Mouse (Mus musculus) thymus, adult 18-20 months (tissue): Measurements from ENCODE around the gene Pdha1.
A peak's percentile ranks its signal among the peaks of the same experiment; 100 is the strongest.

Experiments used
- DNase-seq, 2 experiments: peaks; one replicate each; pipeline ENCODE4 v3.0.0; 2022; ENCODE audit warnings: mixed read lengths in 2 of 2

Gene Pdha1

DNA sequence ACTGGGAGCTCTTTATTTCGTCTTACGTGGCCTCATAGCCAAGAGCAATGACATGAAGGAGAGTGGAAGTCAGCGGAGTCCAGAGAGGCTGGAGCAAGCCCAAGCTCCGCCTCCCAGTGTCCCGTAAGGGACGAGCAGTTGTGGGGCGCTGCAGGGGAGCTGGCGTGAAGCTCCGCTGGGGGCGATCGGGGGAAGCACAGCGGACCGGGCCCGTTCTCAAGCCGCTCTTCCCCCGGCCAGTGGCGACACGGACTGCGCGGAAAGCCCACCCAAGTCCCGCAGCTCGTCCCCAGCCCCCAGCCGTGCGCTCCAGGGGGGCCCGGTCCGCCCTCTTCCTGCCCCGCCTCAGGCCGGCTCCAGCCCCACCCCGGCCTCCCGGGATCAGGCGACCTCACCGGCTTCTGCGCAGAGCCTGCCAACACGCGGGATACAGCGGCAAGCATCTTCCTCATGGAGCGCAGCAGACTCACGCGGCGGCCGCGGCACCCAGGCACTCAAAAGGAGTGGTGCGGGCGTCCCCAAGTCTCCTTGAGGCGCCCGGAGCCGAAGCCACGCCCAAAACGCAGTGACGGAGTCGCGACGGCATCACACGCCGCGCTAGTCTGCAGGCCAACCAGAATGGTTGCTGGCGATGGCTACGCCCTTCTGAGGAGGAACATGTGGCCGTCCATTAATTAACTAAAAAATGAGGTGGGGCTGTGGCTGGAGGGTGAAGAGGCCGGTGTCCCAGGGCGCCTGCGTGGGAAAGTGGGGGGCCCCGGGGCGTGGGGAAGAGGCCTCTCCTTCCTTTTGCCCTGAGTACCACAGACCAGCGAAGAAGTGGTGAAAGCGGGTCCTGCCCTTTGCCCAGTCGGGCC is at the start of gene Pdha1:
TSS of gene Pdha1 (minus strand) at position 553 of the 857 bp plus-strand sequence.
- DNase-seq: peak; percentile 71 to 79

DNA sequence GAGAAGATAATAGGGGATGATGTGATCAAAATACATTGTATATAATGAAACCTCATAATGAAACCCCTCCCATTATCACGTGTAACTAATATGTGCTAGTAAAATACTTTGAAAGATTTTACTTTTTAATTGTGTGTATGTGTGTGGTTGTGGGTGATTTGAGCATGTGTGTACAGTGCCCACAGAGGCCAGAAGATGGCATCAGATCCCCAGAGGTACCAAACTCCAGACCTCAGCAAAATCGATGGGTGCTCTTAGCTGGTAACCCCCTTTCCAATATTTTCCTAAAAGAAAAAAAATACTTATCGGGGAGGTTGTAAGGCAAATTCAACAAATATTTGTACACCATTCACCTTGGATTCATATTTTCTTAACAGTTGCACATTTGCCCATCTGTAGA is 40.8 kb upstream of the Pdha1 start:
- DNase-seq: no peak

DNA sequence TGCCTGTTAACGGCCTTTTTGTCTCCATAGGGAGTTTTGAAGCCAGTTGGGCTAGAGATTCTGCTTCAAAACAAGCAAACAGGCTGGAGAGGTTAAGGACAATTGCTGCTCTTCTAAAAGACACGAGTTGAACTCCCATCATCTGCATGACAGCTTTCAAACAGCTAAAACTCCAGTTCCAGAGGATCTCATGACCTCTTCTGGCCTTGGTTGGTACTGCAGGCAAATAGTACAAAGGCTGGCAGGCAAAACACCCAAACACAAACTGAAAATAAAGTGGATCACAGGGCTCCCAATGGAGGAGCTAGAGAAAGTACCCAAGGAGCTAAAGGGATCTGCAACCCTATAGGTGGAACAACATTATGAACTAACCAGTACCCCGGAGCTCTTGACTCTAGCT is 31.9 kb upstream of the Pdha1 start:
- peak; percentile 1 to 7 for DNase-seq

DNA sequence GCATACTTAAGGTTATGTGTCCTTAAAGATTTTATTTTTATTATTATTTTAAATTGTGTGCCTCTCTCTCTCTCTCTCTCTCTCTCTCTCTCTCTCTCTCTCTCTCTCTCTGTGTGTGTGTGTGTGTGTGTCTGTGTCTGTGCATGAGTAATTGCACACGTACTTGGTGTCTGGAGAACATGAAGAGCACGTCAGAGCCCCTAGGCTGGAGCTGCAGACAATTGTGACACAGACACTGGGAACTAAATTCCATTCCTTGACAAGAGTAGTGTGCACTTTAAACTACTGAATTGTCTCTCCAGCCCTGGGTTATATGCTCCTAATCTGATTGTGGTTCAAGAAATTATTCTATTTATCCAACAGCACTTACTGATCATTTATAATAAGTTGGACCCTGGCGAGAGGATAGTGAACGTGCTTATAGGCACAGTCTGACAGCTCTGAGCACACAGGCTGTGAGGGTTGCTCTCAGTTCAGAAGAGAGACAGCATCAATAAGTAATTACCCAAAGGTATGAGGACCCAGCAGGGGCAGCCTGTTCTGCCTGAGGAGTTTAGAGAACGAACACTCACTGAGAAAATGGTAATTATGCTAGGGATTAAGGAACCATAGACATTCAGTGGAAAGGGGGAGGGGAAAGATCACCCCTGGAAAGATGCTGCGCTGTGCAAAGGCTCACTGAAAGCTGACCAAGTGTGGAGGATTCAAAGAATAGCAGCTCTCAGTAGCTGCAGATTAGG is 28.2 kb upstream of the Pdha1 start:
- DNase-seq: no peak

DNA sequence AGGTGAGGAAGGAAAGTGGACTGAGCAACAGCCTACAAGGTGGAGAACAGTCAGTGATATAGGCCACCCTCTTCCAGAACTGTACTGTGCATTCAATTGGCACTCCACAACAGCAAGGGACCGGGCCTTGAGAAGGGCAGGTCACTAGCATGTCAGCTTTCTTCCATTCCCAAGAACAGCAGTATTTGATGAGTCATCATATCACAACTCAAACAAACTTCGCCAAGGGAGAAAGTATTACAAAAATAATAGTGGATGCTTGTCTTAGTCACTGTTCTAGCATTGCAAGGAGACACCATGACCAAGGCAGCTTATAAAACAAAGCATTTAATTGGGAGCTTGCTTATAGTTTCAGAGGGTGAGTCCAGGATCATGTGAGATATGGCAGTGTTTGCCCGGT is 26.0 kb upstream of the Pdha1 start:
- no peak for DNase-seq

DNA sequence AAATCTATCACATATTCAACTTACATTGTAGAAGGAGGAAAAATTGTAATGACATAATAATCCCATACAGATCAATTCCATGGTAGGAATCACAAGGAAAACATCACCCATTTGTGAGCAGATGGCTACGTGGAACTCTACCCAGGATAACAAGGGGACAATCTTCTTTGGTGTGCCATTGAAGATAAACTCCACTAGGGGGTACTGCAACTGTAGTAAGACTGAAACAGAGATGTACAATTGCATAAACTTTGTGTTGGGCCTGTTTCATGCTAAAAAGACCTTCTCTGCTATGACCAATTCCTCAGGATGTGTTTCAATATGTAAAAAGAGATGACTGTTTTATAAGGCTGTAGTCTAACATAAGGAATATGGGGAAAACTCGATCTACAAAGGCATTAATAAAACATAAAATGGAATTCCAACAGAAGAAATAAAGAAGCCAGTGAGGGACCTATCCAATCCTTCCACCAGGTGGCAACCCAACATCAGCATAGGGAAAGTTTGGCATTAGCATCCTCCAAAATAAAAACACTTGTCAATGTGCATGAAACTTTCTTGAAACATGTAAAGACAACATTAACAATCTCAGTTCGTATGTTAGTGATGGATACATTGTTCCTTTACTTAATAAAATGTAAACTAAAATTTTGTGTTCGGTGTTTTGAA is 15.1 kb upstream of the Pdha1 start:
- DNase-seq: no peak

DNA sequence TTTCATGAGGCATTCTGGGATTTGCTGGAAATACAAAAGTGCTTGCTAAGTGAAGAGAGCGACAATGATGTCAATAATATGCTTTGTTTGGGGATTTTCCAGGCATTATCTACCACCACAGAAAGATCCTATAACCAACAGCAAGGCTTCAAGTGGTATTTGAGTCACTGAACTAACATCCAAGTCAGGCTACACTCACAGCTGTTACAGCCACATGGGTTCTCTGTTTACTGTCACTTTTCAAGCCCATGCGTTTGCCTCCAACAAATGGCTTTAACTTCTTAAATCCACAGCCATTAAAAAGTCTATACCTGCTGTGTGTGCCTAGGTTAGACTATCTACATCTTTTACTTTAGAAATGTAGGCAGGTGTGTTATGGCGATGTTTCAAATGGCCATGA is 10.6 kb upstream of the Pdha1 start:
- DNase-seq: no peak

DNA sequence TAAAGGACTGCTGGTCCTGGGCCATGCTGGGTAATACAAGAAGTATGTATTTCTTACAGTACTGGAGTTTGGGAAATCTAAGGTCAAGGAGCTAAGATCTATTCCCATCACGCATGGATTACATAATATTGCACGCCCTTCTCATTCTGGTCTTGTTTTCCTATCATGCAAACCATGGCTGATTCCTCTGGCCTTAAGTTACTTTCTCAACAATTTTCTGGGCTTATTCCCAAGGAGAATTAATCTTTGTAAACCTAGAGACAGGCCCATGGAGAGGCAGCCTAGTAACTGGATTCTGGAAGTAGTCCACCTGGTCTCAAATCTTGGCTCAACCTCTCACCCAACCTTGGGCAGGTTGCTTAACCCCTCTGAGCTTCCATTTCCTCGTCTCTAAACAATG is 9.2 kb upstream of the Pdha1 start:
- DNase-seq: no peak

DNA sequence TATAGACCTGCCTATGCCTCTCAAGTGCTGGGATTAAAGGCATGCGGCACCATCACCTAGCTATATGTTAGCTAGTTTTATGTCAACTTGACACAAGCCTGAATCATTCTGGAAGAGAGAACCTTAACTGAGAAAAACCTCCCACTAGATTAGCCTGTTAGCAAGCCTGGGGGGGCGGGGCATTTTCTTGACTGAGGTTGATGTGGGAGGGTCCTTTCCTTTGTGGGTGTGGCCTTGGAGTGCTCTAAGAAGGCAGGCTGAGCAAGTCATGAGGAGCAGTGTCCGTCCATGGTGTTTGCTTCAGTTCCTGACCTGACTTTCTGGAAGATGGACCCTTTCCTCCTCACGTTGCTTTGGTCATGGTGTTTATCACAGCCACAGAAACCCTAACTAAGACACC is 8.6 kb upstream of the Pdha1 start:
- no peak for DNase-seq

DNA sequence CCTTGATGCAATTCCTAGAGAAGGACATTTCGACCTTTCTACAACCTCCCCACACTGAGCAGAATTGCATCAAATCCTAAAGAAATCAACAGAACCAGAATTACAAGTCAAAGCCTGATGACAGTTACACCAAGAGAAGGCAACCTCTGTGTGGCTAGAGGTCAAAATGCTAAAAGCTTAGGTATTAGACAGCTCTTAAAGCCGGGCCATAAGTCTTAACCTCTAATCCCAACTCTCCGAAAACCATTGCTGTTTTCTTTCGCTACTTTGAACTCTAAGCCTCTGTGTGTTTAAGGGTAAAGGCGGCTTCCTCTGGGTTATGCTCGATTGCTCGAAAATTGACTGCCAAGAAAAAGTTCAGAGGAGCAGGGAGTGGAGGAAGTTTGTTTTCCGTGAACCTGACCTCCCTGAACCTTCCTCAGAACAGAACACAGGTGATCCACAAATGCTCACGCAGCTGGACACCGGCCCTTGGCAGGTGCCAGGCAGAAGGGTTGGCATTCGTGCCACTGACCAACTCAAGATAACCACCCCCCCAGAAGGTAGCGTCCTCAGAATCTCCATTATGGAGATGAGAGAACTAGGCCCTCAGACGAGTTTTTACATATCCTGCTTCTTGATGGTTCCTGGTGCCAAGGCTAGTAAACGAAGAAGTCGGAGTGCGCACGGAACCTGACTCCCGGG is 894 bp downstream of the Pdha1 start:
- peak in 1 of 2 experiments; percentile 7 for DNase-seq

DNA sequence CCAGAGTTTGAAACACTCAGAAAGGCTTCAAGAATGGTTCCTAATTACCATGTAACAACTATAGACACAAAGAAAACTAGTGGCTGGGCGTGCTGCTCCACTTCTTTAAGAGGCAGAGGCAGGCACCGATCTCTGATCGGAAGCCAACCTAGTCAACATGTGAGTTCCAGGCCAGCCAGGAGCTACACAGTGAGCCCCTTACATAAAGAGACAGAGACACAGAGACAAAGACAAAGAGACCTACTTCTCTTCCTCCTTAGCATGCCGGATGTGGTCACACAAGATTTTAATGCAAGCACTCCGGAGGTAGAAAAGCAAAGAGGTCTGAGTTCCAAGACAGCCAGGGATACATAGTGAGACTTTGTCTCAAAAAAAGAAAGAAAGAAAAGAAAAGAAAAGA is 2.1 kb downstream of the Pdha1 start:
- peak; percentile 9 to 30 for DNase-seq

DNA sequence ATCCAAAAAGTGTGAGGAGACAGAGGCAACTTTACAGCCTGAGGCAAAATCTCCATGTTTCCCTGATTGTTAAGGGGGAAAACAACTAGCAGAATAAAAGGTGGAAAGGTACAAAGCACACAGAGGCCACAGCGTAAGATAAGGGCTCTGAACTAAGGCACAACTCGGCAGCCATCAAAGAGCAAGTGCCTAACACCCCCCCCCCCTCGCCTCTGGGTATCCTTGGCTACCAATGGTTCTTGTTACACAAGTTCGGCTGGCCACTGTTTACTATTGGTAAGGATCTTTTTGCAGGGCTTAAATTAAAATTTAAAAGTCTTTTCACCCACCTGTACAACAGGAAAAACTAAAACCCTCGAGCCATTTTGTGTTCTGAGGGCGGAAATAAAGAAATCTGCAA is 2.5 kb downstream of the Pdha1 start:
- no peak for DNase-seq

DNA sequence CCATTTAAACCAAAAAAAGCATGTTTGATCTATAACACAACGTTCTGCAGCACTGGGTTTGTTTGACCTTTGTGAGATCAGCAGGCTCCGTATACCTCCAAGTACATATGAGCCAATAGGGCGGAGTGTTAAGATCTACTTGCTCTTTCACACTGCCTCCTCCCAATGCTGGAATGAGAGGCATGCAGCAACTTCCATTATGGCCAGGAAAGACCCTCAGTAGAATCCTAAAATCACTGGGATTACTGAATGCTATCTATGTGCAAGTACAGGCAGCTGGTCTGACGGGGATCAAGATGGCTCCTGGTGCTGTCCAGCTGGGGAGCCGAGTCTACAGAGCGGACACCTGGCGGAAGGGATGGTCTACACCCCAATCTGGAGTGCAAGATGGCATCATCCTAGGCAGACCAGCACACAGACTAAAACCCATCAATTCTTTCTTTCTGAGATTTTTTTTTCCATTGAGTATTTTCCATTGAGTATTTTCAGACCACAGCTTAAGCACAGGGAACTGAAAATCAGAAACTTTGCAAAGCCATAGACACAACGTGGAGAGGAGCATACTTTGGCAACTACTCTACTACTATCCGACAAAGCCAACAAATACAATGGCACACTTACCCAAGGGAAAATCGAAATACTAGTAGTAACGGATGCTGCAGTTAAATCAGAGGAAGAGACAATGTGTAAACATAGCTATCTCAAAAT is 3.9 kb downstream of the Pdha1 start:
- no peak for DNase-seq

DNA sequence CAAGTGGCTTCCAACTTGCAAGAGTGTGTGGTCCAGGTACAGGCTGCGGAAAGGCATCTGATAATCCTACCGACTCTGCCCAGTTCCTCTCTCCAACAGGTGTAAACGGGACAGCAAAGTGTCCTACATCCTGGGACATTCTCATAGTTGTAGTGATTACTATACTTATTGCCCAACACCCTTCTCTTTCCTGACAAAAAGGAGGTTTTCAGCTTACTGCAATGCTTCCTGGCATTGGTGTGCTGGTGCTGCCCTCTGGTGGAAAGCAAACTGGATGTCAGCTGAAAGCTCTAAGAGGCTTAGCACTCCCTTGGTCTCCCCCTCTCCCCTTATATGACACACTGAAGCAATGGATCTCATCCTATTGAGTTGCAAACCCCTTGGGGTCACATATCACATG is 21.6 kb downstream of the Pdha1 start:
- peak; percentile 3 to 13 for DNase-seq

DNA sequence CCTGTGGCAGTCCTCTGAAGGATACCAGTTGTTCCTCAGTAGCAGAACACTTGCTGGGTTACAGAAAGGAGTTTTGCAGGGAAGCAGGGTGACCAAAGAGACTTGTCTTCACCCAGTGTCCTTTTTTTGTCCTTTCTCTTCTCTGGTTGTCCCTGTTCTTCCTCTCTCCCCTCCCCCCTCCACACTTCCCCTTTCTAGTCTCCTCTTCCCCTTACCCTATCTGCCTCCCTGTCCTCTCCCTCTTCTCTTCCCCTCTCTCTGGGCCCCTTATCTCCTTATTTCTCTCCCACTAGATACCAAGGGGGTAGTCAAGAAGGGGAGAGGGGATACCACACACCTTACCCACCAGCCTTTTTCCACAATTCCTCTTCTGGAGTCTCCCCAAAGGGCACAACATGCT is 22.1 kb downstream of the Pdha1 start:
- DNase-seq: no peak

DNA sequence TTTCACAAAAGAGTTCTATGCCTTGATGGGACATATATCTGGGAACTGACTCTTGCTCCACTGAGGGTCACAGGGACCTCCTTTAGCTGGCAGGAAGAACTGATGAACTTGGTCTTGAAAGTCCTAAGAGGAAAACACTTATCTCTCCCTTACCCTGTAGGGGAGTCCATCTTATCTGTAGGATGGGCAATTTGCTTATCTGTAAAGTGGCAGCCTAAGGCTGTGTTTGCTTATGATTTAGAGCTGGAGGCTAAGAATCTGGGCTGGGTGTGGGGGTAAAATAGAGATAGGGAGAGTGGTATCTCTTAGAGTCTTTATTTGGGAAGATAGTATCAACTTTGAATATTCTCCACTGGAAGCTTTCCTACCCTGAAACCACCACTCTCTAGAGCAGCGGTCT is 24.4 kb downstream of the Pdha1 start:
- no peak for DNase-seq

DNA sequence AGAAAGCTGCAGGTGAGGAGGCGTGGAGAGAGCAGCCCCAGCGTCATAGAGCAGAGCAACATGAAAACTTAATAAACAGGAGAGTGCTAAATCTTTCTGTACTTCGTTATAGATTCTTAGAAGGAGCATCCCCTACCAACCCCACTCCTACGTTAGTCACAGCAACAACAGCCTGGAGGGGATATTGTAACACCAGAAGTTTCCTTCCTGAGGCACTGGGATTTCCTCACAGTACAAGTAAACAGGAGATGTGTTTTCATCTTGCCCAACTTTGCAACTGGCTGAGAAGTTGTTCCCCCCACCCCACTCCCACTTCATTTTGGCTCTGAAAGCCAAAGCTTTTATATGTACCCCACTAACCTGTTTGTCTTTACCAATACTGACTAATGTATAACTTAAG is 30.4 kb downstream of the Pdha1 start:
- no peak for DNase-seq

DNA sequence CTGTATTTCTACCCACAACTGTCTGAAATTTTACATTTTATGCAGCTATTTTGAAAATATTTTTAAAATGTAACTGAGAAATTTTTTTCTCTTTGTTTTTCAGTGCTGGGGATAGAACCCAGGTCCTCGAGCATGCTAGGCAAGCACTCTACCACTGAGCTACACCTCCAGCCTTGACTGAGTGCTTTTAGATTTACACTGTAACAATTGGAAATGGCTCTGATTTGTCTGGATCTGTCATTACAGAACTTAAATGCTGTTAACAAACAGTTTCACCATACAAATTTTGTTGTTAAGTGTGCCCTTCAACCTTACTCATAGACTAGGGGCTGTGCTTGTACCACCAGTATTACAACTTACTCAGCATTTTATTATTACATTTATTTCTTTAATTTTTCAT is 46.2 kb downstream of the Pdha1 start:
- no peak for DNase-seq
